Comparison of ENCODE assay signal across 25 mouse cellular contexts in genomic region chr10:22631103-22631502, GRCm38 (mm10). TPM values are rescaled to one million over a fixed set of nuclear protein-coding genes. Genes with fewer than 3 reads are reported as not detected.
DNase-seq lines count a peak whose midpoint lies in the region; ATAC-seq lines count a peak whose summit lies in the region.
"Had no signal": no experiment of that assay in that cellular context is flagged by ENCODE, and none has a peak within 500 bp of the region (broad histone marks: within the 10 kb centered on the region; RNA-seq: fewer than 3 reads in every experiment).

No protein-coding gene starts in this region.

- ATAC-seq in heart, embryonic 12.5 days (ENCODE audit: insufficient number of reproducible peaks, low FRiP score), result 0 out of 2 replicates have a peak, but pooled peaks have one; percentile 11
- peak; percentile 94 for ATAC-seq in common myeloid progenitor, adult 5-6 weeks (replicated peaks; ENCODE audit: low read depth, poor library complexity, severe bottlenecking)
- ATAC-seq in megakaryocyte progenitor cell, adult 5-6 weeks (replicated peaks; ENCODE audit: poor library complexity), result peak; percentile 70
- ATAC-seq in kidney, embryonic 14.5 days (ENCODE audit: low FRiP score, low TSS enrichment), result no peak
- ATAC-seq in intestine, embryonic 15.5 days, result no peak
- ATAC-seq: forebrain, embryonic 13.5 days; forebrain, embryonic 16.5 days; hindbrain, postnatal 0 days; inflammation-experienced regulatory T-cells, adult 6 months; intestine, postnatal 0 days had no signal

- no peaks in the 10 kb centered on the region for H3K9me3 ChIP-seq in heart, embryonic 12.5 days (replicated peaks)
- no peaks in the 10 kb centered on the region for H3K9me3 ChIP-seq in heart, embryonic 10.5 days
- H3K9me3 ChIP-seq in kidney, embryonic 14.5 days (ENCODE audit: control insufficient read depth, low read length), result no peaks in the 10 kb centered on the region
- no peaks in the 10 kb centered on the region for H3K9me3 ChIP-seq in intestine, embryonic 15.5 days
- H3K9me3 ChIP-seq: forebrain, embryonic 10.5 days; forebrain, embryonic 13.5 days; G1E had no signal

- no peak overlapping the region for H3K27ac ChIP-seq in heart, embryonic 12.5 days (ENCODE audit: poor library complexity, severe bottlenecking)
- no peak overlapping the region for H3K27ac ChIP-seq in heart, embryonic 10.5 days
- no peak overlapping the region for H3K27ac ChIP-seq in kidney, embryonic 14.5 days (ENCODE audit: low read depth, low read length)
- no peak overlapping the region for H3K27ac ChIP-seq in intestine, embryonic 15.5 days
- H3K27ac ChIP-seq: forebrain, embryonic 10.5 days; forebrain, embryonic 13.5 days; hindbrain, embryonic 14.5 days; hindbrain, postnatal 0 days had no signal

- H3K9ac ChIP-seq in heart, embryonic 12.5 days, result no peak overlapping the region
- H3K9ac ChIP-seq in kidney, embryonic 14.5 days (ENCODE audit: low read depth, low read length), result no peak overlapping the region
- H3K9ac ChIP-seq in intestine, embryonic 15.5 days, result no peak overlapping the region
- H3K9ac ChIP-seq: forebrain, embryonic 13.5 days; hindbrain, embryonic 14.5 days had no signal

- no peak overlapping the region for H3K4me3 ChIP-seq in heart, embryonic 12.5 days
- H3K4me3 ChIP-seq in heart, embryonic 10.5 days, result no peak overlapping the region
- no peak overlapping the region for H3K4me3 ChIP-seq in kidney, embryonic 14.5 days (ENCODE audit: low read length)
- no peak overlapping the region for H3K4me3 ChIP-seq in intestine, embryonic 15.5 days (replicated peaks)
- H3K4me3 ChIP-seq: forebrain, embryonic 10.5 days; forebrain, embryonic 13.5 days had no signal

- DNase-seq in heart, embryonic 10.5 days (ENCODE audit: low spot score), result no peak
- peak; percentile 21 for DNase-seq in A20 (ENCODE audit: low read depth, low spot score)
- DNase-seq: adrenal gland, adult 2 months; adrenal gland, postnatal 14 days; cerebellum, adult 11-12 months; cerebellum, adult 8-10 months; cerebellum, postnatal 10 days; cerebellum, postnatal 36 days; gastrocnemius, postnatal 10 days; gastrocnemius, postnatal 36 days; heart, adult 18-20 months; heart, postnatal 36 days had no signal

- 40% methylated on average over 4 of the region's 4 CpGs for WGBS in heart, embryonic 12.5 days
- 48% methylated on average over 4 of the region's 4 CpGs for WGBS in heart, embryonic 10.5 days
- WGBS in kidney, embryonic 14.5 days, result 73% methylated on average over 4 of the region's 4 CpGs
- 64% methylated on average over 4 of the region's 4 CpGs for WGBS in intestine, embryonic 15.5 days

- H3K27me3 ChIP-seq in heart, embryonic 12.5 days (replicated peaks), result no peaks in the 10 kb centered on the region
- no peaks in the 10 kb centered on the region for H3K27me3 ChIP-seq in heart, embryonic 10.5 days (ENCODE audit: insufficient read depth, poor library complexity, severe bottlenecking)
- no peaks in the 10 kb centered on the region for H3K27me3 ChIP-seq in kidney, embryonic 14.5 days (ENCODE audit: control insufficient read depth, insufficient read depth, low read length)
- H3K27me3 ChIP-seq in intestine, embryonic 15.5 days (replicated peaks), result no peaks in the 10 kb centered on the region
- H3K27me3 ChIP-seq: forebrain, embryonic 13.5 days had no signal

- H3K36me3 ChIP-seq in heart, embryonic 12.5 days, result no peaks in the 10 kb centered on the region
- H3K36me3 ChIP-seq in heart, embryonic 10.5 days, result no peaks in the 10 kb centered on the region
- no peaks in the 10 kb centered on the region for H3K36me3 ChIP-seq in kidney, embryonic 14.5 days (ENCODE audit: control insufficient read depth, insufficient read depth, low read length)
- H3K36me3 ChIP-seq in intestine, embryonic 15.5 days, result no peaks in the 10 kb centered on the region
- H3K36me3 ChIP-seq: forebrain, embryonic 10.5 days; G1E had no signal

- H3K4me1 ChIP-seq in heart, embryonic 12.5 days (replicated peaks), result no peaks in the 10 kb centered on the region
- H3K4me1 ChIP-seq in heart, embryonic 10.5 days, result peaks cover 4% of the 10 kb centered on the region
- H3K4me1 ChIP-seq in kidney, embryonic 14.5 days (ENCODE audit: control insufficient read depth, insufficient read depth, low read length), result no peaks in the 10 kb centered on the region
- H3K4me1 ChIP-seq in intestine, embryonic 15.5 days (replicated peaks), result no peaks in the 10 kb centered on the region

- H3K4me2 ChIP-seq in heart, embryonic 12.5 days, result no peak overlapping the region
- no peak overlapping the region for H3K4me2 ChIP-seq in kidney, embryonic 14.5 days (replicated peaks; ENCODE audit: low read depth, low read length)
- no peak overlapping the region for H3K4me2 ChIP-seq in intestine, embryonic 15.5 days (replicated peaks)
- H3K4me2 ChIP-seq: forebrain, embryonic 13.5 days; hindbrain, embryonic 14.5 days had no signal

RNA-seq across cellular contexts. Expression of gene Slc2a12, which starts 13.7 kb away (rescaled TPM):
- 1.9 and 2.2 TPM in 2 replicates for polyA plus RNA-seq in heart, embryonic 12.5 days (2016; fragmentation: Nextera tagmentation; extraction: Ambion mirVana)
- polyA plus RNA-seq in heart, embryonic 10.5 days (2016; fragmentation: Nextera tagmentation; extraction: Ambion mirVana), result 1.2 and 2.4 TPM in 2 replicates
- not detected in 2 replicates for total RNA-seq in common myeloid progenitor, adult 5-6 weeks (2017)
- total RNA-seq in megakaryocyte progenitor cell, adult 5-6 weeks (2015), result not detected in 2 replicates
- total RNA-seq in megakaryocyte progenitor cell, adult 5-6 weeks (2017), result not detected in 2 replicates
- polyA plus RNA-seq in kidney, embryonic 14.5 days (2014; fragmentation: Nextera tagmentation; extraction: Ambion mirVana), result 0.97 and 2.2 TPM in 2 replicates
- polyA plus RNA-seq in intestine, embryonic 15.5 days (2015; fragmentation: Nextera tagmentation; extraction: Ambion mirVana), result 0.38 and 0.40 TPM in 2 replicates
- polyA plus RNA-seq: G1E had no signal

Comparison
In these comparisons a context has a peak if more than half of its experiments do, and no peak if none do; other contexts are left out.
1. ATAC-seq: peak in heart, embryonic 12.5 days (single experiment), common myeloid progenitor, adult 5-6 weeks (single experiment) and megakaryocyte progenitor cell, adult 5-6 weeks (single experiment); none in kidney, embryonic 14.5 days (single experiment) and intestine, embryonic 15.5 days (single experiment).